Mouse (Mus musculus) cerebral cortex, adult 2 months (tissue): Measurements from ENCODE around the gene Nol11.

Source experiments
- WGBS: fragments of 180-500 bp; shearing (Covaris S2); methylation state at CpG from one replicate; pipeline ENCODE4 v1.1.7; 2018; 5-methylcytosine and 5-hydroxymethylcytosine counted together

The Nol11 gene

GRCm38 (mm10) chr11:107188565-107189552, at the start of gene Nol11:
Gene Nol11 (minus strand): TSS chr11:107189381.
- WGBS: under 1% methylated on average over 62 of the region's 62 CpGs

- 94% methylated on average over 6 of the region's 6 CpGs for WGBS
Observed at GRCm38 (mm10) chr11:107238506-107238905, 49.3 kb upstream of the Nol11 start.

DNA sequence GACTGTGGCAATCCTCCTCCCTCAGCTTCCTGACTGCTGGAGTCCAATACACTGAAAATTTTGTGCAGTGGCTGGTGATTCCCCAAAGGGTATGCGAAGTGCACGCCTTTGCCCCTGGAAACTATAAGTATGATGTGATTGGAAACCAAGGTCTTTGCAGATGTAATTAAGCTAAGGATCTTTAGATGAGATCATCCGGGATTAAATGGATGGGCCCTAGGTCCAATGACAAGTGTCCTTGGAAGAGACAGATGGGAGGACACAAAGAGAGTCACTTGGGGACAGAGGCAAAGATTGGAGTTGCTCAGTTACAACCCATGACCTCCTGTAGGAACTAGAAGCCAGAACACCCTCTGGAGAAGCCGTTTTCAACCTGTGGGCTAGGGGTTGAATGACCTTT, 48.4 kb upstream of the Nol11 start:
- 97% methylated on average over 4 of the region's 4 CpGs for WGBS

DNA sequence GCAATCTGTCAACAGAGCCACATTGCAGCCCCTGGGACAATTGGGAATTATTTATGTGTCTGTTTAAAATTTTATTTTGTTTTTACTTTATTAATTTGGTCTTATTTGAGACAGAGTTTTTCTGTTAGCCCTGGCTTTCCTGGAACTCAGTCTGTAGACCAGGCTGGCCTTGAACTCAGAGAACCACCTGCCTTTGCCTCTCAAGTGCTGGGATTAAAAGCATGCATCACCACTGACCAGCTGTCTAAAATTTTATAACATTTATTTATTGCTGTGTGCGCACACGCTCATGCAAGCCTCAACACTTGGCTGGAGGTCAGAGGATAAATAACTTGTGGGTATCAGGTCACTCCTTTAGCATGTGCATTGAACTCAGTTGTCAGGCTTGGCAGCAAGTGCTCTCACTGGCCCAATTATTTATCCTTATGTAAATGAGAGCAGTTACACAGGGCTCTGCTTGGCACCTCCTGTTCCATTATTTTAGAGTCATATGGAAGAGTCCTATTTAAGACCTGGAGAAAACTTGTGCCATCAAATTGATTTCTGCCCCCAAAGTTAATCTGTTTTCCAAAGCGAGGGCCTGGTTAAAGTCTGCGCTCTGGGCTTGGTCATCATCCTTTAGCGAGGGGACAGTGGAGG, 44.2 kb upstream of the Nol11 start:
- WGBS: 89% methylated on average over 5 of the region's 5 CpGs

- WGBS: 62% methylated on average over 10 of the region's 10 CpGs
Observed at GRCm38 (mm10) chr11:107230128-107230527, 40.9 kb upstream of the Nol11 start.

DNA sequence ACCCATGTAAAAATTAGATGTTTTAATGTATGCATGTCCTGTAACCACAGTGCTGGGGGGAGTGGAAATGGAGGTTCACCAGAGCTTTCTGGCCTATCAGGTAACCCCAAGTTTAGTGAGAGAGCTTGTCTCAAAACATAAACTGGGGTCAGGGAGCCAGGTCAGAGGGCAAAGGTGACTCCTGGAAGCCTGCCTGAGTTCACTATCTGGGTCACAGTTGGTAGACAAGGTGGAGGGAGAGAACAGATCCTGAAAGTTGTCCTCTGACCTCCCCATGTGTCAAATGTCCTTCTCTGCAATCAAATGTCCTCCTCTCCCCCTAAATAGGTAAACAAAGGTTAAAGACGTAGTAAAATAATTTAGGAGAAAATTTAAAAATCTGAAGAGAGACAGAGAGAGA, 37.2 kb upstream of the Nol11 start:
- 100% methylated on average over 1 of the region's 1 CpGs for WGBS

DNA sequence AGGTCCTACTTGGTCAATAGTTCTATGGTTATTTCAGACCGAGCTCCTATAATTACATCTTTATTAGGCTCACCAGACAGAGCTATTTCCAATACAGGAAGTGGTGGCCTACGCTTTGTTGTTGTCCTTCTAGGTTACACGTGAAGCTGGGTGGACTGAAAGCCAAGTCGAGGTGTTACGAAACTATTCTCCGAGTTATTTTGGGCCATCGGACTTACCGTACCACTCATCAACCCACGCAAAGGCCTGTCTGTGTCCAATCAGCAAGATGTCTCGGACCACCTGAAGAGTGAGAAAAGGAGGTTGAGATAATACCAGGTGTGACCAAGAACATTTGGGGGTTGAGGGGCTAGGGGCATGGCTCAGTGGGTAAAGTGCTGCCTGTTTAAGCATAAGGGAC, 36.8 kb upstream of the Nol11 start:
- WGBS: 77% methylated on average over 10 of the region's 10 CpGs

- 78% methylated on average over 5 of the region's 5 CpGs for WGBS
Observed at GRCm38 (mm10) chr11:107225301-107225700, 36.1 kb upstream of the Nol11 start.

DNA sequence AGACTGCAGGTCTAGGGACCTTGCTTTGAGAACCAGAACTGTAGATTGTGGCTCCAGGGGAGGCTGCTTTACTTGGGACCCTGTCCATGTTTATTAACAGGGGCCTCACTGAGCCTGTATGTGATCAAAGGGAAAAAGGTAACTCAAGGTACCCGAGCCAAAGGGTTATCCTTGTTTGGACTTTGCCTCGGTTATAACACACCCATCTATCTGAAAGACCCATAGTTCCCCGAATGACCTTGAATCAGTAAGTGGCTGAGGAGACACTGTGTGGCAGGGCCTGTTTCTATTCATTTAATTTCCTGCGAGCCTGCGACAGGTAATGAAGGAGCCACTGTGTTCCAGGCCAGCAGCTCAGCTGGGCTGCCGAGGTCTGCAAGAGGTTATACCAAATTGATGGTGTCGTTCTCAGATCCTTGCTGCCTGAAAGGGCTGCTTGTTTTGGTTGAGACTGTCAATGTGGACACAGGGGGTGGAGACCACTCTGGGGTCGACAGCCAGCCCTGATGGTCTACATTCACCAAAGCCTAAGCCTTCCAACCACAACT, 34.6 kb upstream of the Nol11 start:
- WGBS: 71% methylated on average over 8 of the region's 8 CpGs

GRCm38 (mm10) chr11:107223169-107223561, 34.0 kb upstream of the Nol11 start:
- 73% methylated on average over 1 of the region's 1 CpGs for WGBS

GRCm38 (mm10) chr11:107222531-107223168, 33.5 kb upstream of the Nol11 start:
- WGBS: 61% methylated on average over 12 of the region's 12 CpGs

DNA sequence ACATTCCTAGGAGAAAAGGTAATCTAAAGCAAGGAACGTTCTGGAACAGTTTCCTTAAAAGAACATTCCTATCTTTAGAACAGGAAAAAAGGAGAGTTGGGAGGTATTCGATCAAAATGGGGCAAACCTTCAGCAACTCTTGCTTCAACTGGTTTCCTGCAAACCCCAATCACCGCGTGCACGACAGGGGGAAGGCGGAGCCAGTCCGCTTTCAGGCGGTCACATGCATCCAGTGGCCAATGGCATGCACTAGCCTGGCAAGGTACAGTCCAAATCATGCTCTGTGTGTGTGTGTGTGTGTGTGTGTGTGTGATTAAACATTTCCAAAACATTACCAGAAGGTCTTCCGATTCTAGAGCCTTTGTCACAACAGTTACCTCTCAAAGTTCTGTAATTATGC, 25.9 kb upstream of the Nol11 start:
- 77% methylated on average over 9 of the region's 9 CpGs for WGBS

- 59% methylated on average over 5 of the region's 5 CpGs for WGBS
Observed at GRCm38 (mm10) chr11:107213745-107214144, 24.6 kb upstream of the Nol11 start.

DNA sequence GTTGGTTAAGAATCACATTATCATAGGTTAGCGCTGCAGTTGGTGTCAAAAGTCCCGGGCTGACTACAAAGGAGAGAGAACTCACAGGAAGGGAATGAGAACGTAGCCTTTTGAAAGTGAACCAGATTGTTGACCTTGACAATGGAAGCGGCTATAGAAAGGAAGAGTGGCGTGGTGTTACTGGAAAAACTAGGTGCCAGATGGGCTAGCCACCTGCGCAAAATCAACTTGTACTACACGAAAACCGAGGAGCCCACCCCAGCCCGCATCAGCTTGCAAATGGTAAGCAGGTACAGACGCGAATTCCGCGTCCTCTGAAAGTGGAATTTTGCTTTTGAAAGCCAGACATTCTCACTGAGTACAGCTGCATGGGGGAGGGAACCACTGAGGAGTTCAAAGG, 20.6 kb upstream of the Nol11 start:
- 67% methylated on average over 13 of the region's 13 CpGs for WGBS

GRCm38 (mm10) chr11:107201773-107202172, 12.6 kb upstream of the Nol11 start:
- WGBS: 86% methylated on average over 11 of the region's 11 CpGs

- 80% methylated on average over 5 of the region's 5 CpGs for WGBS
Observed at GRCm38 (mm10) chr11:107199281-107199680, 10.1 kb upstream of the Nol11 start.

- 68% methylated on average over 2 of the region's 2 CpGs for WGBS
Observed at GRCm38 (mm10) chr11:107195334-107195733, 6.2 kb upstream of the Nol11 start.

- 41% methylated on average over 2 of the region's 2 CpGs for WGBS
Observed at GRCm38 (mm10) chr11:107190376-107190775, 1.2 kb upstream of the Nol11 start.

- WGBS: 89% methylated on average over 8 of the region's 8 CpGs
Observed at GRCm38 (mm10) chr11:107183777-107184176, 5.4 kb downstream of the Nol11 start.

DNA sequence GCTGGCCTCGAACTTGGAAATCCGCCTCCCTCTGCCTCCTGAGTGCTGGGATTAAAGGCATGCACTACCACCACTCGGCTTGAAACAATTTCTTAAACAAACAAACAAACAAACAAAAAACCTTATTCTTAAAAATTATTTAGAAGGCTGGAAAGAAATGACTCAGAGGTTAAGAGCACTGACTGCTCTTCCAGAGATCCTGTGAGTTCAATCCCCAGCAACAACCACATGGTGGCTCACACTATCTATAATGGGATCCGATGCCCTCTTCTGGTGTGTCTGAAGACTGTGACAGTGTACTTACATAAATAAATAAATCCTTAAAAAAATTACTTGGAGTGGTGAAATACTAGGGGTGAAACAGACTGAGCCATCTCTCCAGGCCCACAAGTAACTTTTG, 28.0 kb downstream of the Nol11 start:
- 75% methylated on average over 4 of the region's 4 CpGs for WGBS

GRCm38 (mm10) chr11:107159034-107159433, 30.1 kb downstream of the Nol11 start:
- WGBS: 68% methylated on average over 1 of the region's 1 CpGs

GRCm38 (mm10) chr11:107156977-107157642, 32.1 kb downstream of the Nol11 start:
- 67% methylated on average over 5 of the region's 5 CpGs for WGBS
